Mouse (Mus musculus) embryonic stem cell, embryonic (primary cell): ENCODE data around the gene Dtx3.
"Not testable (repeated sequence)": the region's sequence is repeated elsewhere in the genome, so short reads cannot be mapped to it uniquely, and the experiment has no call there.

Experiments
- CTCF ChIA-PET, 4 experiments: fragments of 300-600 bp in 2 of 4; fragments of 350-600 bp in 2 of 4; sonication (Branson Sonifier 250); formaldehyde crosslinking; loops; one replicate each; lab custom pipeline; 2022; ENCODE audit warnings: inconsistent platforms in 2 of 4; lab: Charles Lee
- POLR2A ChIA-PET, 4 experiments: fragments of 300-600 bp in 2 of 4; fragments of 350-600 bp in 2 of 4; sonication (Branson Sonifier 250); formaldehyde crosslinking; loops; one replicate each; lab custom pipeline; 2022; ENCODE audit warnings: antibody characterized with exemption in 4 of 4, inconsistent platforms in 1 of 4; lab: Charles Lee

The Dtx3 gene

DNA sequence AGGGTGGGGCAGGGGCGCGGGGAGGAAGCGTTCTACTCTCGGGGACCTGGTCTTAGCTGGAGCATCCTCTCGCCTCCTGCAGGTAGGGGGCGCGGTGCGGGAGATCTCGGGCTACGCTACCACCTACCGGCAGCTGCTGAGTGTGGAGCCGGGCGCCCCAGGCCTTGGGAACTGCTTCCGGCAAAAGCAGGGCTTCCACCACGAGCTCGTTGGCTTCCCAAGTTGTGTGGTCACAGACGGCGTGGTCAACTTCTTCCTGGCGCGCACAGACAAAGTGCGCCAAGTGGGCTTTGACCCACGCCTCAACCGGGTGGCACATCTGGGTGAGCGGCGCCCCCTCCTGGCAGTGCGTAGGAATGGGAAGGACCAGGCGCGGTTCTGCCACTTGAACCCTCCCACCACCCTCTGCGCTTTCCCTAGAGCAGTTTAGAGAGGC lies 24.7 kb downstream of the Dtx3 start:
- ChIA-PET CTCF (interaction anchor here (0.6 to 4.3 kb wide), 92 partner anchors 8 to 1176 kb away, joined by 3 to 40 read pairs (median 4); partner anchors contain the start of genes Os9 (in 3 of the 4), Slc26a10 (in 3 of the 4), Arhgef25 (in 2 of the 4) and Agap2 (in 1 of the 4)), POLR2A (interaction anchor here in 3 of 4 experiments (0.6 to 2.9 kb wide), 32 partner anchors 9 to 342 kb away, joined by 3 to 10 read pairs (median 3); partner anchors contain the start of genes Os9 (in 2 of the 3), Slc26a10 (in 2 of the 3), Arhgap9 (in 1 of the 3) and Cdk4 (in 1 of the 3))

DNA sequence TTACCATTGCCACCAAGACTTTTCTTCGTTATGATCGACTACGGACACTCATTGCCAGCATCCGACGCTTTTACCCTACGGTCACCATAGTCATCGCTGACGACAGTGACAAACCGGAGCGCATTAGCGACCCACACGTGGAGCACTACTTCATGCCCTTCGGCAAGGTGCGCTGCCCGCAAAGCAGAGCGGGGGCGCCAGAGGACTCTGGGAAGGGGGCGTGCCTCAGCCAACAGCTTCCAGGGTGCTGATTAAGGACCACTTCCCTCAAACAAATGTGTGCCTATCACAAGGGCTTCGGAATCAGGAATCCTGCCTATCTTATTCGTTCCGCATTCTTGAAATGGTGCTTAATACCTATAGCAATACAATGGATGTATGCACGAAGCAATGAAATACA lies 25.5 kb downstream of the Dtx3 start:
- CTCF ChIA-PET = interaction anchor here (0.5 to 4.3 kb wide), 72 partner anchors 7 to 1175 kb away, joined by 3 to 40 read pairs (median 4); partner anchors contain the start of genes Slc26a10 (in 3 of the 4), Arhgef25 (in 2 of the 4), Os9 (in 2 of the 4) and Agap2 (in 1 of the 4)

DNA sequence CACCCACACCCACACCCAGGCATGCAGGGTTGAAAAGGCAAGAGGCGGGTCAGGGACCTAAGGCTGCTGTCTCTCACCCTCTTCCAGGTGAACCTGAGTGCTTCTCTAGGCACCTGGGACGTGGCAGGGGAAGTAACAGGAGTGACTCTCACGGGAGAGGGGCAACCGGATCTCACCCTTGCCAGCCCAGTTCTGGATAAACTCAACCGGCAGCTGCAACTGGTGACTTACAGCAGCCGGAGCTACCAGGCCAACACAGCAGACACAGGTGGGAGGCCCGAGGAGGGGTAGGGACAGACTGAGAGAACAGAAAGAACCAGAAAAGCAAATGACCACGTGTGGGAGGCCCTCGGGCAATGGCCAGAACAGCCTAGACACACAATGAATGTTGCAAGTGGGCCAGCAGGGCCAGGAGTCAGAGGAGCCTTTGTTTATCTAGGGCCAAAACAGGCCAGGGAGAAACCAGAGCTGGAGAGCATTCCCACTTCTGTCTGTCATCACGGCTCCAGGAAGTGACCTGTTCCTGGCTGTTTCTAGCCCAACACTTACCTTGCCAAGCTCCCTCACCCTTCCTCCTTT lies 27.8 kb downstream of the Dtx3 start:
- CTCF ChIA-PET = interaction anchor here in 2 of 4 experiments (1.3 to 2.4 kb wide), 4 partner anchors 9 to 182 kb away, joined by 3 to 12 read pairs (median 10); partner anchors contain the start of gene Slc26a10 (in 1 of the 2)
- POLR2A ChIA-PET = interaction anchor here in 2 of 4 experiments (1.1 to 1.4 kb wide), 5 partner anchors 9 to 70 kb away, joined by 3 to 4 read pairs (median 4); partner anchors contain the start of gene Slc26a10 (in 1 of the 2)

More for the DNA sequence above, 25.5 kb downstream of the Dtx3 start:
- POLR2A ChIA-PET = interaction anchor here in 3 of 4 experiments (0.6 to 2.9 kb wide), 23 partner anchors 9 to 457 kb away, joined by 3 to 10 read pairs (median 4); partner anchors contain the start of genes Arhgap9 (in 1 of the 3), Cdk4 (in 1 of the 3), Os9 (in 1 of the 3) and Pip4k2c (in 1 of the 3)

GRCm38 (mm10) chr10:127166771-127167613 lies 28.5 kb downstream of the Dtx3 start:
- ChIA-PET POLR2A (interaction anchor here (0.5 to 1.7 kb wide), 29 partner anchors 9 to 193 kb away, joined by 3 to 7 read pairs (median 4); partner anchors contain the start of genes Mars (in 1 of the 4), Os9 (in 1 of the 4), Pip4k2c (in 1 of the 4) and Slc26a10 (in 1 of the 4)), CTCF (interaction anchor here (0.5 to 2.4 kb wide), 18 partner anchors 9 to 357 kb away, joined by 3 to 12 read pairs (median 4); partner anchors contain the start of genes Os9 (in 1 of the 4), Pip4k2c (in 1 of the 4) and Slc26a10 (in 1 of the 4))

GRCm38 (mm10) chr10:127166404-127166715 lies 29.2 kb downstream of the Dtx3 start:
- POLR2A ChIA-PET = interaction anchor here (0.5 to 1.7 kb wide), 31 partner anchors 8 to 193 kb away, joined by 3 to 7 read pairs (median 4); partner anchors contain the start of genes Os9 (in 2 of the 4), Mars (in 1 of the 4), Pip4k2c (in 1 of the 4) and Slc26a10 (in 1 of the 4)
- CTCF ChIA-PET = interaction anchor here in 3 of 4 experiments (0.6 to 2.4 kb wide), 16 partner anchors 10 to 356 kb away, joined by 3 to 12 read pairs (median 3); partner anchors contain the start of genes Os9 (in 1 of the 3), Pip4k2c (in 1 of the 3) and Slc26a10 (in 1 of the 3)

- ChIA-PET POLR2A (interaction anchor here (0.6 to 1.7 kb wide), 25 partner anchors 10 to 192 kb away, joined by 3 to 7 read pairs (median 4); partner anchors contain the start of genes Os9 (in 2 of the 4), Mars (in 1 of the 4), Slc26a10 (in 1 of the 4) and Tspan31 (in 1 of the 4)), CTCF (interaction anchor here (0.7 to 2.4 kb wide), 18 partner anchors 11 to 344 kb away, joined by 3 to 12 read pairs (median 4); partner anchors contain the start of genes Os9 (in 1 of the 4) and Slc26a10 (in 1 of the 4))
Observed at GRCm38 (mm10) chr10:127165654-127166403, 29.7 kb downstream of the Dtx3 start.

GRCm38 (mm10) chr10:127165354-127165653 lies 30.2 kb downstream of the Dtx3 start:
- CTCF ChIA-PET = interaction anchor here (0.6 to 1.7 kb wide), 26 partner anchors 8 to 343 kb away, joined by 3 to 7 read pairs (median 4); partner anchors contain the start of genes Cdk4 (in 1 of the 4), Eef1akmt3 (in 1 of the 4), Os9 (in 1 of the 4) and Slc26a10 (in 1 of the 4)
- POLR2A ChIA-PET = interaction anchor here in 3 of 4 experiments (0.6 to 1.6 kb wide), 17 partner anchors 9 to 193 kb away, joined by 3 to 7 read pairs (median 4); partner anchors contain the start of genes Pip4k2c (in 1 of the 3), Slc26a10 (in 1 of the 3) and Tspan31 (in 1 of the 3)

DNA sequence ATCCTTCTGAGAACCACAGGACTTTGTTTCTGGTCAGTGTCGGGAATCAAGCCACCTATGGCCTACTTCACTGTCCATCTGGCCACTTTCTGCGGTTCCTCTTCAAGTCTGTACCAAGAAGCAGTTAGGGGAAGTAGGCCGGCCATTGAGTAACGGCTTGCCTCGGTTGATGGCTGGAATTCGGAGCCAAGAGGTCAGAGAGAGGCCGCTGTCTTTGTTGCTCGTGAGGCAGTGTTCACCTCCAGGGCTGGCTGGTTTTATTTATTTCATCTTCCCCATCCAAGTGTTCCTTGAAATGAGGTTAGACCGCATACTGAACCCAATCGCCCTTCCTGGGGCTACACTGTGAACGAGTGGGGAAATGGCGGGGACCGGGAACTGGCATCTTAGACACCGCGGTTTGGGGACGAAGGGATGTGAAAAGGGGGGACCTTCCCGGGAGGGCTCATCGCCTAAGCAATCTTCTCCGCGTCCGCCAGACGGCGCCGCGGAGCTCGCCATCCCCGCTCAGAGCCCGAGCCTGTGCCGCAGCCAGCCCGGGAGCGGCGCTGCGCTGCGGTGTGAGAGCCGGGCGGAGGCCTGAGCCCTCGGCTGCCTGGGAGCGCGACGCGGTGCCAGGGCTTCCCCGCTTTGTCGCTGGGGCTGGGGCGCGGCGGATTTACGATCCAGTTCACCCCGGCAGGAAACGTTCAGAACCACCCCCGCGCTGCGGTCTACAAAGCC lies 30.7 kb downstream of the Dtx3 start, which contains the start of gene B4galnt1:
Gene B4galnt1 (plus strand): TSS at position 595 of the 723 bp plus-strand sequence.
- ChIA-PET POLR2A (interaction anchor here in 3 of 4 experiments (0.6 to 1.6 kb wide), 17 partner anchors 9 to 192 kb away, joined by 3 to 7 read pairs (median 4); partner anchors contain the start of genes Pip4k2c (in 1 of the 3), Slc26a10 (in 1 of the 3) and Tspan31 (in 1 of the 3)), CTCF (interaction anchor here (0.5 to 1.7 kb wide), 27 partner anchors 9 to 344 kb away, joined by 3 to 7 read pairs (median 4); partner anchors contain the start of genes Cdk4 (in 1 of the 4), Eef1akmt3 (in 1 of the 4), Os9 (in 1 of the 4) and Slc26a10 (in 1 of the 4))

DNA sequence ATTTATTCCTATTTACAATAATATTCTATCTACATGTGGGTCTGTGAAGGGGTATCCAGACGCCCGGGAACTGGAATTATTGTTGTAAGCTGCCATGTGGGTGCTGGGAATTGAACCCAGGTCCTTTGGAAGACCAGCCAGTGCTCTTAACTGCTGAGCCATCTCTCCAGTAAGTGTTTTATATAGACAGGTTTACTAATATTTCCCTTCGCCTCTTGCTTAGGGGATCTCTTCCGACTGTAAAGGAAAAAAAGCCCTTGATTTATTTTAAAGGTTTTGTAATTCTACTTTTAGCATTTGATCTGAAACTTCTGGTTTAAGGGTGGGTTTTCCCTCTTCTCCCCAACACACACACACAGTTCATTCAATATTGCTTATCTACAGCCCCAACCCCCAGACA lies 31.3 kb downstream of the Dtx3 start:
- ChIA-PET POLR2A (interaction anchor here in 1 of 4 experiments (1.4 kb wide), 2 partner anchors 10 to 37 kb away, joined by 5 to 6 read pairs; no protein-coding TSS in a partner anchor), CTCF (interaction anchor here in 2 of 4 experiments (0.8 to 1.4 kb wide), 2 partner anchors 45 to 46 kb away, joined by 3 to 4 read pairs; no protein-coding TSS in a partner anchor)

DNA sequence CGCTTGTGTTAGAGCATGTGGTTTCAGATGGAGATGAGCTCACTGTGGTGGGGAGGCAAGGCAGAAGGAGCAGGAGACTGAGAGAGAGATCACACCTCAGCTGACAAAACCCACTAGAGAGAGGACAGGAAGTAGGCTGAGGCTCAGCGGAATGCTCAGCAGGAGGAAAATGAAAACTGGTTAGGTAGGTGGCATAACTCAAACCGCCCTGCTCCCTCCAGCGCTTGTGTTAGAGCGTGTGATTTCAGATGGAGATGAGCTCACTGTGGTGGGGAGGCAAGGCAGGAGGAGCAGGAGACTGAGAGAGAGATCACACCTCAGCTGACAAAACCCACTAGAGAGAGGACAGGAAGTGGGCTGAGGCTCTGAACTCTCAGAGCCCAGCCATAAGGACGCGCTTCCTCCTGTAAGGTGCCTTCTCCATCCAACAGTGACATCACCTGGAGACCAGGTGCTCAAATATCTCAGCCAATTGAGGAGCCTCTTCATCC lies 32.7 kb downstream of the Dtx3 start:
- CTCF ChIA-PET = interaction anchor here in 2 of 4 experiments (1.2 to 2.8 kb wide), 3 partner anchors 8 to 20 kb away, joined by 4 to 9 read pairs (median 4); no protein-coding TSS in a partner anchor
- POLR2A ChIA-PET = not testable (repeated sequence)

DNA sequence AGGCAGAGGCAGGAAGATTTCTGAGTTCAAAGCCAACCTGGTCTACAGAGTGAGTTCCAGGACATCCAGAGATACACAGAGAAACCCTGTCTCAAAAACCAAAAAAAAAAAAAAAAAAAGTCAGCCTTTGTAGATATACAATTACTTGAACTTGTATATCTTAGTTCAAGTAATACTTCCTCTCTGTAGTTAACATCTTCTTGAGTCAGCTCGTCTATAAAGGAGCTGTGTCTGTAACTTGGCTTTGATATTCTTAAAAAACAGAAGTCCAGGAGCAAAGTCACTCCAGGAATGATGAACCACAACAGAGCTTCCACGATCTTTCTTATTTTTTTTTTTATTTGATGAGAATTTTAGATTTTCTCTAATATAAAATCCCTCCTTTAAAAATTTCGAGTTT lies 34.8 kb downstream of the Dtx3 start:
- CTCF ChIA-PET = interaction anchor here in 3 of 4 experiments (0.6 to 2.8 kb wide), 5 partner anchors 10 to 188 kb away, joined by 4 to 11 read pairs (median 4); no protein-coding TSS in a partner anchor
- POLR2A ChIA-PET = interaction anchor here in 2 of 4 experiments (0.6 to 1.3 kb wide), 4 partner anchors 15 to 77 kb away, joined by 3 to 5 read pairs (median 4); no protein-coding TSS in a partner anchor

- POLR2A ChIA-PET = interaction anchor here in 1 of 4 experiments (1.3 kb wide), 1 partner anchor 15 kb away, joined by 4 read pairs; no protein-coding TSS in a partner anchor
- CTCF ChIA-PET = interaction anchor here in 2 of 4 experiments (0.8 to 2.8 kb wide), 3 partner anchors 10 to 461 kb away, joined by 3 to 9 read pairs (median 4); no protein-coding TSS in a partner anchor
Observed at GRCm38 (mm10) chr10:127160081-127160480, 35.4 kb downstream of the Dtx3 start.

- POLR2A ChIA-PET = interaction anchor here in 2 of 4 experiments (1.6 to 1.7 kb wide), 2 partner anchors 9 kb away, joined by 4 read pairs; no protein-coding TSS in a partner anchor
Observed at GRCm38 (mm10) chr10:127158471-127158870, 37.1 kb downstream of the Dtx3 start.

DNA sequence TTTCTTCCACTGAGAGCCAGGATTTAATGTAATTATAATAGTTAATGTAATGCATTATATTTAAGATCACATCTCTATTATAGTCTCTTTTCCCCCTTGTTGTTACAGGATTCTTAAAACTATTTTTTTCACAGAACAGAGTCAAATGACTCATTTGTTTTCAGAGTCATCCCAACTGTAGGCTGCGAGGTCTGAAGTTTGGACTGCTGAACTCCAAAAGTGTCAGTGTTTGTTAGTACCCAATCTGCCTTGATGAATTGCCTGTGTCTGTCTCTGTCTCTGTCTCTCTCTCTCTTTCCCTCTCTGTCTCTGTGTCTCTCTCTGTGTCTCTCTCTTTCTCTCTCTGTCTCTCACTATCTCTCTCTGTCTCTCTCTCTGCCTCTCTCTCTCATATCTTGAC lies 39.0 kb downstream of the Dtx3 start:
- ChIA-PET CTCF (interaction anchor here in 2 of 4 experiments (1.1 to 1.7 kb wide), 2 partner anchors 14 kb away, joined by 3 to 4 read pairs; no protein-coding TSS in a partner anchor), POLR2A (no interaction called here)

More at GRCm38 (mm10) chr10:127158471-127158870, 37.1 kb downstream of the Dtx3 start:
- CTCF ChIA-PET = no interaction called here

- CTCF ChIA-PET = interaction anchor here in 2 of 4 experiments (0.9 to 1.7 kb wide), 4 partner anchors 10 to 15 kb away, joined by 3 to 4 read pairs (median 3); no protein-coding TSS in a partner anchor
- POLR2A ChIA-PET = interaction anchor here in 1 of 4 experiments (0.6 kb wide), 1 partner anchor 79 kb away, joined by 3 read pairs; no protein-coding TSS in a partner anchor
Observed at GRCm38 (mm10) chr10:127156089-127156488, 39.4 kb downstream of the Dtx3 start.
